Mouse (Mus musculus) ovary, adult 2 months (tissue): ENCODE measurements around the gene Tank. TPM values are rescaled to one million over a fixed set of nuclear protein-coding genes. Genes with fewer than 3 reads are reported as not detected.

Experiments used
- polyA plus RNA-seq: library from polyadenylated mRNA; depleted of rRNA; stranded (reverse); fragments of >200 nt; gene quantifications from 2 replicates; pipeline ENCODE4 v1.2.3, GENCODE M21; 2012; rRNA removed

Gene Tank
- 2.8 and 3.8 TPM in 2 replicates for polyA plus RNA-seq

GRCm38 (mm10) chr2:61578433-61578832 lies at the start of gene Tank:
Gene Tank, plus strand, starts transcription at chr2:61578585.

Other genes starting within 250 kb of the Tank start
- gene Psmd14, start 133.1 kb downstream of the Tank start, polyA plus RNA-seq: 5.1 and 9.9 TPM in 2 replicates
- gene Tbr1, start 224.3 kb downstream of the Tank start, polyA plus RNA-seq: 0.21 and 0.22 TPM in 2 replicates